Mouse (Mus musculus) cerebellum, adult 11 months (tissue): Measurements from ENCODE around the gene Ube2z.

ENCODE experiments used
- DNase-seq: peaks from one replicate; pipeline ENCODE4 v3.0.0; 2022

Gene Ube2z

DNA sequence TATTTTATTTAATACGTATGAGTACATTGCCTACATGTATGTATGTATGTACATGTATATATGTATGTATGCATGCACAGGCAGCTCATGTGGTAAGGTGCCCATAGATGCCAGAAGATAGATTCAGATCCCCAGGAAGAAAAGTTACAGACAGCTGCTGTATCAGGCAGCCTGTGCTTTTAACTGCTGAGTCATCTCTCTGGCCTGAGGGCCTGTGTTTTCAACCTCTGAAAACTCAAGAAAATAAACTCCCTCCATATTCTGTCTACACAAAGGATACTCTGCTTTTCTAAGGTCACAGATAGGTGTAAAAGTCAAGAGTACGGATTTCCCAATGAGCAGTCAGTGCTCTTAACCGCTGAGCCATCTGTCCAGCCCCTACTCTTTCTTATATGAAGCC is 14.3 kb downstream of the Ube2z start:
- DNase-seq: no peak

DNA sequence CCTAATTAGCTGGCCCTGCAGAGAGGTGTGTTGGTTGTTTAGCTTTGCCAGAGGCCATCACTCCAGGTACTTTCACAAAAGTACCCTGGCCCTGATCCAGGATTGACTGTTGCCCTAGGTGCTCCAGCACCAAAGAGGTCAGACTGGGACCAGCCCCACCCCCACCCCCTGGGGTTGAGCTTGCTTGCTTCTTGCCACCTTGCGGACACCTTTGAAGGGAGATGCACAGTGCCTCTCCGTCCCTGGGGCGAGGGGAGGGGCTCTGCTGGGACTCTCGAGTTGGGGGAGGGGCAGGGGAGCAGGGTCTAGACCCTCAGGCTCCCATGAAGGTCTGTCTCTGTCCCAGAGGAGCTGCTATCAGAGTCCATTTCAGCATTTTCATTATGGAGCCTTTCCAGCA is 15.2 kb downstream of the Ube2z start:
- no peak for DNase-seq

DNA sequence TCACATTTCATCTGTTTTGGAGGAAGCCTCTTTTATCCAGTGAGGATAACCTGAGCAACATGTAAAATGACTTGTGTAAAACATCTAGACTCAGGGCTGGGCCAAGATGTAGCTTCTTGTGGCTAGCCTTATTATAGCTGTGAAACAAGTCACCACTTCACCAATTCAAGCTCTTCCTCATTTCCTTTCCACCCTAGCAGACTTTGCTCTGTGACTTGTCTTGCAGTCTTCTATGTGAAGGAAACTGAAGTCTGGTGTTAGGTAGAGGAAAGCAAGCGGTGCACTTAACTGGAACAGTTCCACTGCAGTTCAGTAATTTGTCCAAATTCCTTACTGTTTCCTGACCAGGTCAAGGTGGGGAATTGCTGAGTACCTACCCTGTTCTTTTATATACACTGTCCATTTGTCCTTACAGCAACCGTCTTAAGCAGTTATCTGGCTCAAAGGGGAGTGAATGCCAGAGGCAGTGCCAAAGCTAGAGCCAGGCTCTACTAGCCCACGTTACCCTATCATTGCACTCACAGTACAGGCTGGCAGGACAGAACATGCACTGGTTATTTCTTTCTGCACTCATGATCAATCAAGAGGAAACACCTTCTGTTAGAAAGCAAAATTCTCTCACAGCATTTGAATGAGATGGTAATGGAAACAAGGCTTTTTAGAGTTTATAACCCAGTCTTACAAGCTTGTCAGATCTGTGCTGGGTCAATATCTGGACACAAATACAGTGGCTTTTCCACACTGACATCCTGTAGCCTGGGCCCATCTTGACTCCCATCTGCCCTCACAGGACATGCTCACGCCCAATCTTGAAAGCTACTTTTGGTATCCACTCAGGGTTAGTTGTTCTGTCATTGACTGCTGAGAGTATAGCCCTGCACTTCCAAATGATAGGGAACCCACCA is 17.5 kb downstream of the Ube2z start:
- no peak for DNase-seq

DNA sequence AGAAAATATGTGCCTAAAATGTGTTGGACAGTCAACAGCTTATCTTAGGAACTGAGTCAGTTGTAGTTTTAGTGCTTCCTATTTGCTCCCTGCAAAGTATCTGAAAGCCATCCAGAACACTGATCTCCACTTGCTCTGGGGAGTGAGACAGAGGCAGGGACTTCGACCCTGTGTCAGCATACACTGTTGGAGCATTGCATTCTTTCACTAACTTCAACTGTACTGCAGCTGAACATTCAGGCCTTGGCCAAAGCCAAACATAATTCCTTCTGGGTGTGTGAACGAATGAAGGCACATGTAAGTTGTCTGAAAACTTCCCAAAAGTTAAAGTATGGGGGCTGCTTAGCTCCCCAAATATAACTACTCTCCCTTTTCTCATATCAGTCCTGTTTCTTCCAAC is 18.4 kb downstream of the Ube2z start:
- DNase-seq: no peak

DNA sequence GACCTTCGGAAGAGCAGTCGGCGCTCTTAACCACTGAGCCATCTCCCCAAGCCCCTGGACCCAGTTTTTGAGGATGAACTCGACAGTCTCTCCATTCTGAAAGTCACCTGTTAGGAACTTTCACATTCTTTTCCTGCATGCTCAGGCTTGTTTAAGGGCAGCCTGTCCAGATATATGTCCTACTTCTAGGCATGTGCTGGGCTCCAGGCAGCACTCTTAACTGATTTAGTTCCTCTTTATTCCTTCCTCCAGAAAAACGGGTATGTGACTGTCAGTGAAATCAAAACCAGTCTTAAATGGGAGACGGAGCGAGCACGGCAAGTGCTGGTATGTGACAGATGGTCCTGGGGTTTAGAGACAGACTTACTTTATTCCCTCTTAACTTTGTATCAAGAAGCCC is 19.2 kb downstream of the Ube2z start:
- no peak for DNase-seq

DNA sequence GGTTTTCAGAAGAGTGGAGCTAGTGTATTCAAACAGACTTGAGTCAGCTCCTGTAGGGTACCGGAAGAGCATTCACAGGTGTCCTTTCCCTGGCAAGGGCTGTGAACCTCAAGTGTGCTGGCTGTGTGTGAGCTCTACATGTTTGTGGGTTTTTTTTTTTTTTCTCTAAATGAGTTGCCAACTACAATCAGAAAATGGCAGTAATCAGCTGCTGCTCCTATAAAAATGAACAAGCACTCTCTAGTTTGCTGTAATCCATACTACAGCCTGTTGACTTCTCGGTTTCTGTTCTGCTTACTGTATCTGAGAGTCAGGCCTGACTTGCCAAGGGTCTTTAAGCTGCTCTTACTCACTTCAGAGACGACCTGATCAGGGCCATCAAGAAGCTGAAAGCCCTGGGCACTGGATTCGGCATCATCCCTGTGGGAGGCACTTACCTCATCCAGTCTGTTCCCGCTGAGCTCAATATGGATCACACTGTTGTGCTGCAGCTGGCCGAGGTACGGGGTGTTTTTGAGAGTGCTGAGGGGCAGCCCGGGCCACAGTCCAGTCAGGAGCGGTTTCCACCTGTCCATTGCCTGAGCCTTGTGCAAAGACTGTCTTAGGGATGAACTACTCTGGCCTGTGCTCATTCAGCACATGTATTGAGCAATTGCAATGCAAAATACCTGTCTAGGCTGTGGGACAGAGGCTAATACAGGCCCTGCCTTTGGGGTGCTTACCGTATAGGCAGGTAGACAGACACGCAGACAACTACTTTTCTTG is 20.2 kb downstream of the Ube2z start:
- DNase-seq: no peak

DNA sequence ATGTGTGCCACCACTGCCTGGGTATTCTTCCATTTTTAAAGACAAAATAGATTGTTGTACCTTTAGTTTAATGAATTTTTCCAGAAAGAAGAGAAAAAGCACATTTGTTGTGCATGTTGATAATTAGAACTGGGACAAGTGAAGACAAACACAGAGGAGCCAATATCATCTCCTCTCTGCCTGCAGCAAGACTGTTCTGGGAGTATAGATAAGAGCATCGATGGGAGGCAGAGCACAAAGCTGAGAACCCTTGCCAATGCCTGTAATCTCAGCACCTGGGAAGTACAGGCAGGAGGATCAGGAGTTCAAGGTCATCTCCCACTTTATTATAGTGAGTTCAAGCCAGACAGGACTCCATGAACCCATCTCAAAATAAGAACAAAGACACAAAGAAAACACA is 26.6 kb downstream of the Ube2z start:
- no peak for DNase-seq

DNA sequence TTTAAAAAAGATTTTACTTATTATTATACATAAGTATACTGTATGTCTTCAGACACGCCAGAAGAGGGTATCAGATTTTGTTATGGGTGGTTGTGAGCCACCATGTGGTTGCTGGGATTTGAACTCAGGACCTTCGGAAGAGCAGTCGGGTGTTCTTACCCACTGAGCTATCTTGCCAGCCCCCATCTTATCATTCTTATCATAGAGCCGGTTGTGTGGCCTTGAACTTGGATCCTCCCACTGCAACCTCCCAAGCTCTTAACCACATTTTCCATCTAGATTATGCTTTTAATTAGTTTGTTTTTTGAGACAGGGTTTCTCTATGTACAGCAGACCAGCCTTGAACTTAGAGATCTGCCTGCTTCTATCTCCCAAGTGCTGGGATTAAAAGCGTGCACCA is 27.7 kb downstream of the Ube2z start:
- no peak for DNase-seq

DNA sequence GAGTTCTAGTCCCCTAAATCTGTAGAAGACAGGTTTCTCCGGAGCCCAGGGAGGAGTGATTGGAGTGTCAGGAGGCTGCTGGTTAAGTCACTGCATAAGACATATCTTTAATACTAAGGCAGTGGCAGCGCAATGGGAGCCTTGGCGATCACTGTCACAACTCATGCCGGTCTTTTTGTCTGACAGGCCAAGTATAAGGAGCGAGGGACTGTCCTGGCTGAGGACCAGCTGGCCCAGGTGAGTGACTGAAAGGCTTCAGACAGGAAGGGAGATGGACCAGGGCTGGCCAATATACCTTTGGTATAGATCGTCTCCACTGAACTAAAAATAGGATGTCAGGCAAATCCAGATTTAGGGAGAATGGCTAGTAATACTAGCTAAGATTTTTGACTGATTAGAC is 30.1 kb downstream of the Ube2z start:
- peak; percentile 23 for DNase-seq

DNA sequence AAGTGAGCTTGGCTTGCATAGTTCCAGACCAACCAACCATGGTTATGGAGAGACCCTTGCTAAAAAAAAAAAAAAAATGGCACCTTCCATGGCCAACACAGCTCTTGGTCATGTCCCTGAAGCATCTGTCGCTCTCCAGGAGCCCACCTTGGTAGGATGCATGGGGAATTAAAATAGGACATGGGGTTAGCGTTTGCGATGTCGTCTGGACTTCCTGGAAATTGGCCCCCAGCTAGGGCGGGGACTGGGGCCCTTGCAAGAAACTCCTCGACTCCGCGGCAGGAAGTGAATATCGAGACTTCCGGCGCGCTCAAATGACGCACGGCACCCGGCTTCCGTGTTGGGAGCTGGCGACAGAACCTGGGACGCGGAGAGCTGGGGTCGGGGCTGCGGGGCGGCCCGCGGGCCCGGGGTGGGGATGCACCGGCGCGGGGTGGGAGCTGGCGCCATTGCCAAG is 30.6 kb downstream of the Ube2z start, which contains the start of gene Snf8:
Gene Snf8 (plus strand): TSS at position 290 of the 457 bp plus-strand sequence.
- peak; percentile 89 for DNase-seq

DNA sequence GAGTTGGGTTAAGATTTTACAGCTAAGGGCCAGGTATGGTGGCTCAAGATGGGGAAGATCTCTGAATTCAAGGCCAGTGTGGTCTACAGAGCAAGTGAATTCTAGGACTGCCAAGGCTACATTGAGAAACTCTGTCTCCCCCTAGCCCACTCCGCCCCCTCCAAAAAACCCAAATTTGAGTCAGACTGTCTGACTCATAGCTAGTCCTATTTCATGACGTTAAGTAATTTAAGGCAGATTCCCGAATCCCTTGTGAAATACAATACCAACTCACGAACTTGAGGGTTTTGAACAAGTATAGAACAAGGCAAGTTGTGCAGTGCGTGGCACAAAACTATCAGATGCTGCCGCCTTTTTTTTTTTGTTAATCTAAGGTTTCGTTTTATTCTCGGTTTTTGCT is 31.1 kb downstream of the Ube2z start:
- DNase-seq: no peak

DNA sequence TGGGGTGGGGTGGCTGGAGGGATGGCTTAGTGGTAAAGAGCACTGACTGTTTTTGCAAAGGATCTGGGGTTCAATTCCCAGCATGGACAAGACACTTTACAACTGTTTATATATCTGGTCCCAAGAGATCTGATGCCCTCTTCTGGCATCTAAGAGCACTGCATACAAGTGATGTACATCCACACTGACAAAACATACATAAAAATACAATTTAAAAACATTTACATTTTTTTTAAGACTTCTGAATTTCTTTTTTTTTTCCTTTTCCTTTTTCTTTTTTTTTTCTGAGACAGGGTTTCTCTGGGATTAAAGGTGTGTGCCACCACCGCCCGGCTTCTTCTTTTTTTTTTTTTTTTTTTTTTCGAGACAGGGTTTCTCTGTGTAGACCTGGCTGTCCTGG is 31.9 kb downstream of the Ube2z start:
- DNase-seq: no peak

DNA sequence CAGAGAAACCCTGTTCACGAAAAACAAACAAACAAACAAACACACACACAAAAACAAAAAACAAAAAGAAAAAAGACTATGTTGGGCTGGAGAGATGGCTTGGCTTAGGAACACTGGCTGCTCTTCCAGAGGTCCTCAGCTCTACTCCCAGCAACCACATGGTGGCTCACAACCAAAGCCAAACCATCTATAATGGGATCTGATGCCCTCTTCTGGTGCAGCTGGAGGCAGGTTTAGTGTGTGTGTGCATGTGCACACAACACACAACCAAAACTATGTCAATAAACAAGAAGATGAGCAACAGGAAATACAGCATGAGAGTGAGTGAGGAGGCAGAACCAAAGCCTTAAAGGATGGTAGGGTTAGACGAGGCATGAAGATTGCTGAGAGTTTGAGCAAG is 33.5 kb downstream of the Ube2z start:
- DNase-seq: no peak

DNA sequence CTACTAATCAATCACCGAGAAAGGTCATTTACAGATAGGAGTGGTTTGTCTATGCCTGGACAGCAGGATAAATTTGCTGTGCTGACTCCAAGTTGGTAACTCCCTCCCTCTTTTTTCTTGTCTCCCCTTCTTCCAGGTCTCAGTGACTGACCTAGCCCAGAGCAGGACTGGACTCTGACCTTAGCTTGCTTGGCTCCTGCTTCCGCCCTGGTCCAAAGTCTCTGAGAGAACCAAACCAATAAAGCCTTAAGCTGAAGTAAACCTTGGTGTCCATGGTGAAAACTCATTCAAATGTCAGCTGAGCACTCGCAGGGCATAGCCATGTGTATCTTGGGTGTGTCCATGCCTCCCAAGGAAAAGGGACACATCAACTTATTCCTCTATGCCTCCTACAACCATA is 34.6 kb downstream of the Ube2z start:
- no peak for DNase-seq

DNA sequence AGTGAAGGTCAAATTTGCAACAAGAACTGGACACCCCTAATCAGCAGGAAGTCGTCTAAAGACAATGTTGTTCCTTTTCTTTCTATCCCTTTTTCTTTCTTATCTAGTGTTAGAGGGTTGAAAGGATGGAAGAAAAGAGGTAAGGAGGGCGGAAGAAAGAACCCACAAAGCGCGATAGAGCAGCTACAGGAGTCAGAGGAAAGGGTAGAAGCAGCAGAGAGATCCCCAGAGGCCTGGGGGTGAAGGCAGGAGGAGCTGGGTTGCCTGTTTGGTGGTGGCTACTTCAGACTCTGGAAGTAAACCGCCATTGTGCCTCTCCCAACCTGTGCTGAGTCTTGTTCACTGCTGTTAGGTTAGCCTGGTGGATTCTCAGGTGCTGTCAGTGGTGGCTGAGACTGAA is 37.1 kb downstream of the Ube2z start:
- DNase-seq: no peak

DNA sequence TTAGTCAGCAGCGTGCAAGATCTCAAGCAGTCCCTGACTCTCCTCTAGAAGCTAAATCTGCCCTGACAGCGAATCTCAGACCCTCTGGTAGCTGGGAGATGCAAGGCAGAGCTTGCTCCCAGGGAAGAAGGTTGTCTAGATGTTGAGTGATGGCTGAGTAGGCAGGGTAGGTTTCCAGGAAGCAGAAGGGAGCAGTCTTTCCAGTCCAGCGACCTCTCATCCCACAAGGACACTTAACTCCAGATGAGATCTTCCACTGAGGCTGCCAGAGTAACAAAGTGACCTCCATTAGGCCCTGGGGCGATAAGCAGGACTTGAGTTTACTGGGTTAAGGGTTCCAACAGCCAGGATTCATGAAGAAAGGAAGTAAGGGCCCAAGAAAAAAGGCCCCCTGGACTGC is 44.6 kb downstream of the Ube2z start:
- DNase-seq: no peak

DNA sequence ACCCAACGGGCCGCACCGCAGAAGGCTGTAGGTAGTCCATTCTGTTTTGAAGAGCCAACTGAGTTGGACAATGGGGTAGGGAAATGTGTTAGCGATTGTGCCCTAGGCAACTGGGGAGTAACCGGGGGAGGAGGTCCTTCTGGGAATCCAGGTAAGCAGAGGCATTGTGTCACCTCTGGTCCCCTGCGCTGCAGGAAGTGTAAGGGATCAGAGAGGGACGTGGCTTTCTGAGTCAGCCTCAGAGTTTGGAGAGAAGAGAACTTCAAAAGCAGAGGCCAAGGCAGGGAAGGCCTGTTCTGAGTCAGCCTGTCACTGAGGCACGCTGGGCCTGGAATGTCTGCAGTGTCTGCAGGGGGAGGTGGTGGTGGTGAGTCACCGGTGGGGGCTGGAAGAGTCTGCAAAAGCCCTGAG is 47.2 kb downstream of the Ube2z start:
- no peak for DNase-seq

DNA sequence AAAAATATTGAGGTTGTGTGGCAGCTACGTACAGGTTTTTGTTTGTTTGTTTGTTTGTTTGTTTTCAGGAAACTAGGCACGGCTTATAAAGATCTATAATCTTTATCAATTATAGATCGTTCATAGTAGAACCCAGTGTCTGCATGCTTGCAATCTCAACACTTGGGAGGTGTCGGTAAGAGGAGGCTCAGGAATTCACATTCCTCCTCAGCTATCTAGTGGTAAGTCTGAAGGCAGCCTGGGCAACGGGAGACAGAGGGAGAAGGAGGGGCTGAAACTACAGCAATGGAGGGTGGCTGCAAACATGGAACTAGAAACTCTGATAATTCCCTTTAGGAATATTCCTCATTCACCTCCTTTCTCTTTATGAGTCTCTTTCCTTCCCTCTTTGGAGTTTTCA is 49.8 kb downstream of the Ube2z start:
- no peak for DNase-seq

DNA sequence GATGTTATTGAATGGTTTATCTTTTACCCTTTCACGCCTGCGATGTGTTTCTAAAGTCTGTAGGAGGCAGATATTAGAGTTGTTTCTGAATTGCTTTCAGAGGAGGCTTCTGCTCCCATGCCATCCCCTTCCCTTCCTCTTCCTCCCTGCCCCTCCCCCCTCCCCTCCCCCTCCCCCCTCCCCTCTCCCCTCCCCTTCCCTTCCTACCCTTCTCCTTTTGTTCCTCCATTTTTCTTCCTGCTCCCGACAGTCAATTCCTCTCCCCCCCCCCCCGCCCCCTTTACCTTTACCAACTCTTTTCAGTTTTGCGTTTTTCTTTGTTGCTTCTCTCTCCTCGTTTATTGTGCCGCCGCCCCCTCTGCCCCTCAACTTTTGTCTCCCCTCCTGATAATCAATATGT is 53.2 kb downstream of the Ube2z start:
- DNase-seq: no peak

DNA sequence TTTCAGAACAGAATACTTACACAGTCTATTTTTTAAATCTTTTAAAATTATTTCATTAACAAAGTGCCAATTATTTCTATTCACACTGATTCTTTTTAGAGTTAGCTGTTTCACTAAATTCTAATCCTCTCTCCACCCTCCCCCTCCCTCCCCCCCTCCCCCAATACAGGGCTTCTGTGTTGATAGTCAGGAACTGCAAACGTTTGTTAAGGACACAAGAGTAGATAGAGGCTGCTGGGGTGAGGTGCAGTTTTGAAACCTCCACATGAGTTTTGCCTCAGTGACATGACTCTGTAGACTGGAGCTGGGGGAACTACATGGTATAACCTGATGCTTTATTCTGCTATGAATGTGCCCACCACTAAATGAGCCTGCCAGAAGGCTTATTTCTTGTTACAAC is 56.4 kb downstream of the Ube2z start:
- no peak for DNase-seq

DNA sequence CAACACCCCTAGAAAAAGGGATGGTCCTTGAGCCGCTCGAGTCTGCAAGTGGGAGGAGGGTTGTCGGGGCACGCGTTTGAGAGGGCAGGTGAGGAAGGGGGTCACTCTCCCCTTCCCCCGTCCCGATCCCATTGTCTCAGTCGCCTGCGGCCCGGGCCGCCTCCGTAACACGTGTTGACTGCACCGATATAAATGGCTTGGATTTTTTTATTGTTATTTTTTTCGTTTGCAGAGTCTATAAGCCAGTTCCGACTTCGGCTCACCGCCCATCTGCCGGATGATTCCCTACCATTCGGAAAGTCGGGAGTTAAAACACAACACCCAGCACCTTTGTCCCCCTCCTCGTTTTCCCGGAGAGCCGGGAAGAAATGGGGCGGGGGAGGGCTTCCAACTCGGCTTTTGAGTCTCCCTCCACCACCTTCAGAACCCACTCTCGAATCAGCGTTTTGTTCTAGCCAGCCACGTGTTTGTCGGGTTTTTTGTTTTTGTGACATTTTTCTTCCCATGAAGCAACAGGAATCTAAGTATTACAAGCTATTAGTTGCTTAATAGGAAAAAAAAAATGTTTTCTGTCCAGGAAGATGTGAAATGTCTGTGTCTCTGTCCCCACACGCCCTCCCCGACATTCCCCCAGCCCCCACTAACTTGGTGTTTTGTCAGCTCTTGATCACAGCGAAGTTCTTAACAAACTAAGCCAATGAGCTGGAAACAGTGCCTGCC is 57.5 kb downstream of the Ube2z start:
- DNase-seq: no peak

DNA sequence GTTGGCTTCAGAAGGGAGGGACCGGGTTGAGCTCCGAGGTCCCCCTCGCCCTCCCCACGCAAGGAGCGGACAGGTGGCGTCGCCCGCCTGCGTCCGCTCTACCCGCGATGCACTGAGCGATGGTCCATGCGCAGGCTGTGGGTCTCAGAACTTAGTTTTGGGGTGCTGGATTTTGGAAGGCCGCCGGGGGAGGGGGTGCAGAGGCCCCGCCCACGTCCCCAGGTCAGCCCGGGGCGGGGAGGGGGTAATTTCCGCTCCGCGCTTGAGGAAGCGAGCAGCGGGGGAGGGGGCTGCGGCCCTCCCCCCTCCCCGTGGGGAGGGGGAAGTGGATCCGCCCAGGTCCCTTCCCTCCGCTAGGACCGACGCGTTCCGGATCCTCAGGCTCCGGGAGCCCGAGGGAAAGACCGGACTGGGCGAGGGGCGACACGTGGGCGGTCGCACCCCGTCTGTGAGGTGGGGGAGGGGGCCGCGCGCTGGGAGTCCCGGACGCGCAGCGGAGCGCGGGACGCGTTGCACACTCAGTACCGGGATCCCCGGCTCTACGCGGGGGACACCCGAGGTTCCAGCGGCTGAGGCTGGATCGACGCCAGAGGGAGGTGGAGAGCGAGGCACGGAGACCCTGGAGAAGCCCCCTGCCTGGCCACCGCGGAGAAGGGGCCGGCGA is 58.2 kb downstream of the Ube2z start:
- DNase-seq: no peak

DNA sequence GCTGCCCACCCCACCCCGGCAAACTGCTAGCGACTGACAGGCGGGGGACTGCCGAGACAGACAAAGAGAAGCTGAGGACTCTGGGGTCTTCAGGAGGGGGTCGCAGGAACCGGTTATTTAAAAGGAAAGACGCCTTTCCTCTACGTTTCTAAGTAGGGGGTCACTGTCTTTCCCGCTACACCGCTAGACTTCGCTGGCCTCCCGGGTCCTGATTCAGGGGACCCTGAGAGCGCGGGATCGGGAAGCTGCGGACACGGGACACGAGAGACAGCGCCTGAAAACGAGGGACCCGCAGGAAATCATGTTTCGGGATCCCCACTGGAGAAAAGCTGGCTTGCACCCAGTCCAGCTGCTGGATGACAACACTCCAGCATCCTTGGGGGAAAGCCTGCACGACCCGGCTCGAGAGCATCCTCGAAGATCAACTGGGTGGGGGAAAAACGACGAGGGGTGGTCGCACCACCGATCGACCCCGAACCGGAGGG is 58.8 kb downstream of the Ube2z start:
- no peak for DNase-seq
